Mouse (Mus musculus) kidney, postnatal 25 days (tissue): Measurements from ENCODE around the gene Spire2.
A peak's percentile ranks its signal among the peaks of the same experiment; 100 is the strongest.
"Not testable (repeated sequence)": the region's sequence is repeated elsewhere in the genome, so short reads cannot be mapped to it uniquely, and the experiment has no call there.

ENCODE experiments used
- DNase-seq, 2 experiments: peaks; one replicate each; pipeline ENCODE4 v3.0.0; 2021; ENCODE audit warnings: mixed read lengths in 2 of 2

Gene Spire2

GRCm38 (mm10) chr8:123384883-123385540 lies 52.5 kb downstream of the Spire2 start:
- DNase-seq: peak in 1 of 2 experiments; percentile 32

GRCm38 (mm10) chr8:123387041-123387440 lies 54.5 kb downstream of the Spire2 start:
- no peak for DNase-seq

- no peak for DNase-seq
Observed at GRCm38 (mm10) chr8:123387801-123388200, 55.3 kb downstream of the Spire2 start.

GRCm38 (mm10) chr8:123389026-123389425 lies 56.5 kb downstream of the Spire2 start:
- peak; percentile 58 to 81 for DNase-seq

DNA sequence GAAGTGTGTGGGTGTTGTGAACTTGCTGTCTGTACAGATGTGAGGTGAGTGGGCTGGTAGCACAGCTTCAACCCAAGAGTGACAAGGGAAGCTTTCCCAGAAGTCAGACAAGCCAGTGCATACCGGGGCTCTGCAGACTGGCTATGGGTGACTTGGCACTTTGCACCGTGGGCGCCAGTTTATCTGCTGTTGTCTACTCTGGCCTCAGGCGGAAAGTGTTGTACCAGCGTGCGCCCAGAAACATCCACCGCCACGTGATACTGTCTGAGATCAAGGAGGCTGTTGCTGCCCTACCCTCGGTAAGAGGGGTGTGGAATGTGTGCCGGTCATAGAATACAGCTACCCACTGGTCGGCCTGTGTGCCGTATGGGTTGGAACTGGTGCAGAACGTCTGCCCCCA lies 65.8 kb downstream of the Spire2 start:
- DNase-seq: no peak

DNA sequence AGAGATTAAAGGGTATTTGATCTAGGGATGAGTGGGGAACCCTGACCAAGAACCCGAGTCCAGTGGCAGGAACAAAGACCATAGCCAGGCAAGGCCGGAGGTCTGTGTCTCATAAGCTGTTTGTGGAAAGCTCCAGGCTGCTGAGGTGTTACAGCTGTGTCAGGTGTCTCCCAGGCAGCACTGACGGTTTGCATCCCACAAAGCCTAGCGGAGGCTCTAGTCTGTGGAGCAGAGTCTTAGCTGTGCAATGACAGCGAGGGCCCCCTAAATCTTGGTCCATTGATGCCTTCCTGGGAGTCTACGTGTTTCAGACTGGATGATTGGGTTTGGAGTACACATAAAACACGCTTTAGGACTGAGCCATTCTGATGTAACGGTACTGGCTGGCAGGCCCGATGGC lies 69.4 kb downstream of the Spire2 start:
- DNase-seq: no peak

GRCm38 (mm10) chr8:123402730-123403326 lies 70.3 kb downstream of the Spire2 start:
- DNase-seq: no peak

GRCm38 (mm10) chr8:123404521-123404920 lies 72.0 kb downstream of the Spire2 start:
- DNase-seq: no peak

GRCm38 (mm10) chr8:123406786-123407185 lies 74.3 kb downstream of the Spire2 start, which contains the start of gene Mc1r:
Mc1r (plus strand) TSS chr8:123407107.
- DNase-seq: peak; percentile 66 to 72

GRCm38 (mm10) chr8:123407612-123408011 lies 75.1 kb downstream of the Spire2 start:
- no peak for DNase-seq

- DNase-seq: no peak
Observed at GRCm38 (mm10) chr8:123408586-123409544, 76.4 kb downstream of the Spire2 start.

DNA sequence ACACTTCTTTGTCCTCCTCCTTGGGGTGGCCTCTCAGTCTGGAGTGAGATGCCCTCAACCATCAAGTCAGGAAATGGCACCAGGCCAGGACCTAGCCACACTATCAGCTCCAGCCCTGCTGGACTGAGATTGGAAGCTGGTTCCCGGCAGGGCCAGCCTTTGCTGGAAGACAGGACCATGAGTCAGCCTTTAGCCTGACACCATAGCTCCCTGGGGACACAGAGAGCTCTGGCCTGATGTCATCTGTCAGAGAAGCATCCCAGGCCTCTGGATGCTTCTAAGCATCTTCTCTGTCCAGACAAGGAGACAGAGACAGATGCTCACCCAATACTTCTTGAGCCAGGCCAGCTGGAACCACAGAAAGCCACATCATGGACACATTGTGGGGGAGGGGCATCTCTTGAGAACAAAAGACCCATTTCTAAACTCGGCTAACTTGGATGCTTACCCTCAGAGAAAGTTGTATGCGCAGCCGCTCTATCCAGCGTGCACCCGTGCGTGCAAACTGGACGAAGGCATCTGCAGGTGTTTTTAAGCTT lies 77.6 kb downstream of the Spire2 start:
- DNase-seq: peak in 1 of 2 experiments; percentile 33

DNA sequence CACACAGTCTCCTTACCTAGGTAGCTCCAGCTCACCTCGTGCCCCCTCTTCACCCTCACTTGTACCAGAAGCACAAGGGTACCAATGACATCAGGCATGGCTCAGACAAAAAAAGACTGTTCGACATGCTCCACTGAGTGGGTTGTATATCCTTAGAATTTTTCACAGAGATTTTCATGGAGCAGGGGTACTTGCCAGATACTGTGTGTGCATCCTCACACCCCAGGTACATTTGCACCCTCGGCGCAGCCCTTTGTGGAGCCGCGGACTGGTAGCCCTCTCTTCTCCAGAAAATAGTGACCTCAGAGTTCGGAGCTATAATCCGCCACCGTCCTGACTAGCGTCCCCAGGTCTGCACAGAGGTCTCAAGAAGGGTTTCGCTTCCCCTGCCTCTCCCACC lies 78.3 kb downstream of the Spire2 start:
- no peak for DNase-seq

- peak; percentile 35 to 59 for DNase-seq
Observed at GRCm38 (mm10) chr8:123411246-123411645, 78.7 kb downstream of the Spire2 start, which contains the start of gene Tubb3. Tubb3 (plus strand) TSS chr8:123411424.

- DNase-seq: no peak
Observed at GRCm38 (mm10) chr8:123411781-123412327, 79.3 kb downstream of the Spire2 start.

- no peak for DNase-seq
Observed at GRCm38 (mm10) chr8:123412560-123413170, 80.2 kb downstream of the Spire2 start.

GRCm38 (mm10) chr8:123414255-123414654 lies 81.7 kb downstream of the Spire2 start:
- no peak for DNase-seq

- DNase-seq: not testable (repeated sequence)
Observed at GRCm38 (mm10) chr8:123414997-123415696, 82.6 kb downstream of the Spire2 start.

- DNase-seq: no peak
Observed at GRCm38 (mm10) chr8:123415967-123416943, 83.7 kb downstream of the Spire2 start.

- DNase-seq: no peak
Observed at GRCm38 (mm10) chr8:123416944-123417555, 84.5 kb downstream of the Spire2 start.
